Mouse (Mus musculus): Measurements from ENCODE around the gene Nckap5. TPM values are rescaled to one million over a fixed set of nuclear protein-coding genes. Genes with fewer than 3 reads are reported as not detected.

Gene Nckap5
- total RNA-seq, 4 experiments from 2014 or later: 8.9 to 14.5 (median 11.7) TPM

- no peak for DNase-seq (ENCODE audit: low spot score in 2 of 2)
Observed at GRCm38 (mm10) chr1:126706611-126707010, 124.0 kb downstream of the Nckap5 start.

DNA sequence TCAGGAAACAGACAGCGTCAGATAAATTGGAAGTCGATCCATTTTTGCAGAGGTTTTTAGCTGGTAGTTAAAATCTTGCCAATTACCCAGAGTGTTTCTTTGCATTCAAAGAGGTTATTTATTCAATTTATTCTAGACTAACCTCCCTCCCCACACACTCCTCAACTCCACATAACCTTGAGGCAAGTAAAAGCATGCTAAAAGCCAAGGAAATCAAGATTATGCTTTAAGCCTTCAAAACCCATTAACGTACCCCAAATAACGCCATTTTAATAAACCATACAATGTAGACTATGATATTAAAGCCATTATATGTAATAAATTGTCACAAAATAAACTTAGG, 129.7 kb downstream of the Nckap5 start:
- no peak for DNase-seq (ENCODE audit: low spot score in 2 of 2)

- DNase-seq (ENCODE audit: low spot score in 2 of 2): no peak
Observed at GRCm38 (mm10) chr1:126700063-126700977, 130.3 kb downstream of the Nckap5 start.

DNA sequence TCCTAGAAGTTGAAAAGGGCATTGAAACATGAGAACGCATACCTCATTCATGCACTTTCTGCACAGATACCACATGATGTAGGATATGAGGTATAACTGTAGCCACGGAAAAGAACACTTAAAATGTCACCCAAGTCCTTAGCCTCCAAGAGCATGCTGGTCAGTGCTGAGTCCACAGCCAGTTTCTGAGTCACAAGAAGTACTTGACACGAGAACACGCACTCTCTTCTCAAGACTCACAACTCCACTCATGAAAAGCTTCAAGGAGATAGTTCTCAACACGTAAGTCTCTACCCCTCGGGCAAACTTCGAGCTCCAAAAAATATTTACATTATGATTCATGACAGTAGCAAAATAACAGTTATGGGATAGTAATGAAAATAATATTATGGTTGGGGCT, 137.0 kb downstream of the Nckap5 start:
- DNase-seq (ENCODE audit: low spot score in 2 of 2): no peak

- DNase-seq (ENCODE audit: low spot score in 2 of 2): peak; percentile 43 to 44
Observed at GRCm38 (mm10) chr1:126688593-126688992, 142.0 kb downstream of the Nckap5 start.

DNA sequence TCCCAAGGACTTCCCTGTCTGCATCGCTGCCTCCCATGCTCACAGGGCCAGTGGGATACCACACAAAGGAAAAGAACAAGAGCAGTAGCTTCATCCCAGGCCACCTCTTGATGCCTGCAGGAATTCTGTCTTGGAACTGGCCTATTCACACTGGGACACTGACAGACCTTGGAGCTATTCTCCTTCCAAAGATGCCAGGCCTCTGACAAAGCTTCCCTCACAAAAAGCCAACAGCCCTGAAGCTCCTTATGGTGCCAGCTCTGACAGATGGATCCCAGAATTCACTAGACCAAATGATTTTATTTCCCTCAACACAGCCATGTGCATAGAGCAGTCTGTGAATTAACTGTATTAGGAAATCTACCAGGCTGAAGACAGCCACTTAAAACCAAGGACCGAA, 143.9 kb downstream of the Nckap5 start:
- DNase-seq (ENCODE audit: low spot score in 2 of 2): peak; percentile 63 to 79

GRCm38 (mm10) chr1:126683621-126684445, 146.8 kb downstream of the Nckap5 start:
- peak; percentile 68 to 71 for DNase-seq (ENCODE audit: low spot score in 2 of 2)

DNA sequence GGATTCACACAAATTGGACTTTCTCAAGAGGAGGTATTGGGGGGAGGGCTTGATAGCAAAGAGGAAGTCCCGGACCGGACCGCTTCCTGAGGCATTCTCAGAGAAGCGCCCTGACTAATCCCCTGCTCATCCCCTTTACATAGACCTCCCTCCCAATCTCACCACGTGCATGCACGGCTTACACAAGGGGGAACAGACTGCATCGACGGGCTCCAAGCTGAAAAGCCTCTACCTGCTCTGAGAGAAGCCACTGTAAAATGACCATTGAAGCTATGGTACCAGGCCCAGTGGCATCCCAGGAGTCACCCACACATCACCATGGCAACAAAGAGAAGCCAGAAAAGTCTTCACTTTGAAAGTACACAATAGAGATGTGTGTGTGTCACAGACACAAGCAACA, 148.8 kb downstream of the Nckap5 start:
- DNase-seq (ENCODE audit: low spot score in 2 of 2): no peak

DNA sequence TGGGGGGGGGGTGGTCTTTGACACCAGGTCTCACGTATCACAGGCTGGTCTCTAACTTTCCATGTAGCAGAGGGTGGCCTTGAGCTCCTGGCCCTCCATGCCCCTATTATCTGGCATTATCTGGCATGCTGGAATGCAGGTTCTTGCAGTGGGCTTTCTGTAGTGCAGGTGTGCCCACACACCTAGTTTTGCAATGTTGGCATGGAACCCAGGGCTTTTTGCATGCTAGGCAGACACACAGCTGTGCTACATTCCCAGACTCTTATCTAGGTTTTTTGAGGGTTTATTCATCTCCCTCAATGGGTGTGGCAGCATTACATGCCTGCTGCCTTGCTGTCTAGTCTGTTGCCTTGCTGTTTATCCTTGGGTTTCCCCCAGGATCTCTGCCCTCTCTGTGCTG, 151.3 kb downstream of the Nckap5 start:
- DNase-seq (ENCODE audit: low spot score in 2 of 2): no peak

DNA sequence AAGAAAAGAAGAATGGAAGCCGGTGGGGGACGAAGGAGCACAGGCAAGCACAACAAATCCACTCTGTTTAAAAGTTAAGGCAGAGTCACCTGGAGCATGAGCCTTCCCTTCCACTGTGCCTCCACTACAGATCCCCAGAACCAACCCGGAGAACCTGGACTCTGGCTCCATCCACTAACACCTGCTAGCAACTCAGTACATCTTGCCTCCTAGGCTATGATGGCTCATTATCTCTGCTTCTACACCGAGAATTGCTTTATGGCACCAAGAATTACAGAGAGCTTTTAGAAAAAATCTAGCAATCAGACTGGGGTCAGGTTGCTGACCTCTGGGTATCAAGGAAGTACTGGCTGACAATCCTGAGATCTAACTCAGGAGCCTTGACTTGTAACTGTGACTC, 153.3 kb downstream of the Nckap5 start:
- DNase-seq (ENCODE audit: low spot score in 2 of 2): no peak

DNA sequence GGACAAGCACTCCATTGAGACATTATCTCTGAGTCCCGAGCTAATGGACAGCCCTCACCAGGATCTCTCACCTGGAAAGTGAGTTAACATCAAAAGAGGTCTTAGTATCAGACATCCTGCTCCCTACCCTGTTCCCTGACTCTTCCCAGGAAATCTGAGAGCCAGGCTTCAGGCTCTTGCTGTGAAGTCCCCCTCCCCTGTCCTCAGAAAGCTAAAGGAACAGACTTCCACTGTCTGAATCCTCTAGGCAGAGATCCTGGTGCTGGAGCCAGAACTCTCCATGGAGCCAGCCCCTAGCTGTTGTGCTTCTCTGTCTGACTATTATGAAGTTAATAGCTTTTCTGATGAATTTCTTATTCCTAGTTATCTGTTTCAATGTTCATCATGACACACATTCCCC, 153.8 kb downstream of the Nckap5 start:
- DNase-seq (ENCODE audit: low spot score in 2 of 2): no peak

- no peak for DNase-seq (ENCODE audit: low spot score in 2 of 2)
Observed at GRCm38 (mm10) chr1:126675142-126675541, 155.5 kb downstream of the Nckap5 start.

GRCm38 (mm10) chr1:126673238-126673637, 157.4 kb downstream of the Nckap5 start:
- no peak for DNase-seq (ENCODE audit: low spot score in 2 of 2)

GRCm38 (mm10) chr1:126670507-126670906, 160.1 kb downstream of the Nckap5 start:
- no peak for DNase-seq (ENCODE audit: low spot score in 2 of 2)

DNA sequence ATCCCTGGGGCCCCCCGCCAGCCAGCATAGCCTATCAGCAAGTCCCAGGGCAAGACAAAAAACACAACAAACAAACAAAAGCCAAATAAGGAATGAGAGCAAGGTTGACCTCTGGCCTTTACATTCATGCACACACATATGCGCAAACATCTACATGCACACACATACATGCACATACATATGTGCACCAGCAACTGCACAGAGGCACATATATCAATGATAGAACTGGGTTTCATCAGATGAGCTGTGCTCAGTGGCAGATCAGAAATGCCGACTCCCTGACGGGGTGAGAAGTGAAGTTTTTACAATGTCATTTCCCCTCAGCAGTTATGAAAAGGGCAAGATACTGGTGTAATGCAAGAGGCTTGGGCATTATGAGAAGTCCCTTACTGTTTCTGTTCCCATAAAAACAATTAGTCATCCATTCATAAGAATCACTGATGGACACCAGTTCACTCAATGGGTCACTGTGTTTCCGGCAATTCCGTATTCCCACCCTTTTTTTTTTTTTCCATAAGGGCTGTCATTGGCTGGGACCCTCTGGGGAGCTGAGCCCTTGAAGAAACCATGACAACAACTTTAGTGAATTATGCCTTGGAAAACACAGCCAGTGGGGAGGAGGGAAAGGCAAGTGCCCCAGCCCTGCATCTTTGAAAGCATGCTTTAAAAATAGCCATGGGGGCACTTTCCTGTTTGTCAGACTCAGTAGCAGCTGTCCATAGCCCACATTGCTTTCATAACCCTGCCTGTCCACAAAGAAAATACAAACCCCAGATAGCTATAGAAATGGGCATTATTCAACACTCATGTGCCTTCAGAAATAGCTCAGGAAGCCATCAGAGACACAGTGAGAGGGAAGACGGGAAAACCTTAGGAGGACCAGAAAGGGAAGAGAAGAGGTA, 170.2 kb downstream of the Nckap5 start:
- no peak for DNase-seq (ENCODE audit: low spot score in 2 of 2)

DNA sequence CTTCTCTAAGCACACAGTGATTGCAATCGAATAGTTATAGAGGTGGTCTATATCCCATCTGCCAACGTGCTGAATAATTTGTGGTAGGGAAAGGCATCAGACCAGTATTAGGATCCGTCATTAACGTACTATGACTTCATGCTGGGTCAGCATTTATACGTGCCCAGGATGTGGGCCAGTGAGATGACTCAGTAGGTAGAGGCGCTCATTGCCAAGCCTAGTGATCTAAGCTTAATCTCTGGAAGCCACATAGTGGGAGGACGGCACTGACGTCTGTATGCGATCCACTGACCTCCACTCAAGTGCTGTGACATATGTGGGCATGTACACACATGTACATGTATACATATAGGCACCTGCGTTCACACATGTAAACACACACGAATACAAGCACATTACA, 171.9 kb downstream of the Nckap5 start:
- no peak for DNase-seq (ENCODE audit: low spot score in 2 of 2)

GRCm38 (mm10) chr1:126656246-126656645, 174.4 kb downstream of the Nckap5 start:
- DNase-seq (ENCODE audit: low spot score in 2 of 2): peak; percentile 81 to 88

GRCm38 (mm10) chr1:126652085-126652484, 178.5 kb downstream of the Nckap5 start:
- DNase-seq (ENCODE audit: low spot score in 2 of 2): no peak

- DNase-seq (ENCODE audit: low spot score in 2 of 2): no peak
Observed at GRCm38 (mm10) chr1:126650806-126651205, 179.8 kb downstream of the Nckap5 start.

- DNase-seq (ENCODE audit: low spot score in 2 of 2): no peak
Observed at GRCm38 (mm10) chr1:126642751-126643150, 187.8 kb downstream of the Nckap5 start.

GRCm38 (mm10) chr1:126639463-126639862, 191.1 kb downstream of the Nckap5 start:
- DNase-seq (ENCODE audit: low spot score in 2 of 2): no peak

All from layer of hippocampus, adult 8-10 months (tissue).